Mouse (Mus musculus) spleen, adult 2 months (tissue): Measurements from ENCODE around the gene Evc. TPM values are rescaled to one million over a fixed set of nuclear protein-coding genes. Genes with fewer than 3 reads are reported as not detected.

Experiments
- DNase-seq, 2 experiments: peaks; one replicate each; pipeline versions ENCODE4 v3.0.0 to v3.0.0-alpha.2; 2012 to 2021; ENCODE audit warnings: low spot score in 2 of 2, low read depth in 1 of 2
- H3K27ac ChIP-seq: fragments of 200-500 bp; 2 replicates; pipeline ENCODE4 v1.5.1; 2012; ENCODE audit warnings: low read length, inconsistent platforms; ENCODE audit not compliant: insufficient read depth
- H3K27me3 ChIP-seq: fragments of 200-500 bp; 2 replicates; pipeline ENCODE4 v1.6.1; 2012; ENCODE audit warnings: mild to moderate bottlenecking, moderate library complexity, low read length, inconsistent platforms; ENCODE audit not compliant: control insufficient read depth, insufficient read depth
- H3K36me3 ChIP-seq: fragments of 200-500 bp; 2 replicates; pipeline ENCODE4 v1.6.1; 2012; ENCODE audit warnings: mild to moderate bottlenecking, low read length, inconsistent platforms; ENCODE audit not compliant: control insufficient read depth, insufficient read depth
- H3K4me1 ChIP-seq: fragments of 200-500 bp; 2 replicates; pipeline ENCODE4 v1.6.1; 2011; ENCODE audit warnings: inconsistent platforms; ENCODE audit not compliant: control insufficient read depth, insufficient read depth, insufficient read length
- H3K4me3 ChIP-seq: fragments of 200-500 bp; 2 replicates; pipeline ENCODE4 v1.5.1; 2011; ENCODE audit warnings: mild to moderate bottlenecking, inconsistent platforms; ENCODE audit not compliant: insufficient read depth, insufficient read length; ENCODE audit errors: extremely low read depth
- CTCF ChIP-seq: fragments of 200-500 bp; IDR thresholded peaks from 2 replicates; pipeline ENCODE4 v1.5.1; 2011; ENCODE audit warnings: mild to moderate bottlenecking, inconsistent platforms; ENCODE audit not compliant: insufficient read depth, insufficient read length, insufficient replicate concordance; ENCODE audit errors: extremely low read depth
- POLR2A ChIP-seq: fragments of 200-500 bp; IDR thresholded peaks from 2 replicates; pipeline ENCODE4 v1.6.1; 2011; ENCODE audit warnings: low read depth, low read length, inconsistent platforms
- WGBS: fragments of 180-500 bp; shearing (Covaris S2); methylation state at CpG from one replicate; pipeline ENCODE4 v1.1.7; 2018; 5-methylcytosine and 5-hydroxymethylcytosine counted together
- polyA plus RNA-seq: library from polyadenylated mRNA; depleted of rRNA; stranded (reverse); fragments of >200 nt; gene quantifications from 2 replicates; pipeline ENCODE4 v1.2.3, GENCODE M21; 2012

The Evc gene
- polyA plus RNA-seq, 1 experiment: 4.5 TPM

- H3K36me3 ChIP-seq: no peaks in the 10 kb centered on the region
- 57% methylated on average over 3 of the region's 3 CpGs for WGBS
- H3K4me3 ChIP-seq: no peak overlapping the region
- TF ChIP-seq POLR2A (no peak), CTCF (no peak)
- no peaks in the 10 kb centered on the region for H3K4me1 ChIP-seq
- peaks cover under 1% of the 10 kb centered on the region; the same call in 1 of the 2 replicates for H3K27me3 ChIP-seq
- DNase-seq: no peak
- H3K27ac ChIP-seq: no peak overlapping the region
Measured at GRCm38 (mm10) chr5:37251596-37251995, 85.1 kb downstream of the Evc start.

- TF ChIP-seq POLR2A (no peak), CTCF (no peak)
- Histone ChIP-seq H3K36me3 (no peaks in the 10 kb centered on the region), H3K27me3 (peaks cover 22% of the 10 kb centered on the region), H3K27ac (no peak overlapping the region), H3K4me1 (peaks cover 7% of the 10 kb centered on the region), H3K4me3 (no peak overlapping the region)
- WGBS: 83% methylated on average over 3 of the region's 3 CpGs
- DNase-seq: no peak
Measured at GRCm38 (mm10) chr5:37248870-37249269, 87.8 kb downstream of the Evc start.

- H3K4me3 ChIP-seq: no peak overlapping the region
- no peak for TF ChIP-seq POLR2A
- no peak for TF ChIP-seq CTCF
- 43% methylated on average over 4 of the region's 4 CpGs for WGBS
- peaks cover 27% of the 10 kb centered on the region for H3K27me3 ChIP-seq
- no peaks in the 10 kb centered on the region for H3K36me3 ChIP-seq
- H3K27ac ChIP-seq: no peak overlapping the region
- H3K4me1 ChIP-seq: peaks cover 7% of the 10 kb centered on the region
- no peak for DNase-seq
Measured at GRCm38 (mm10) chr5:37247456-37247855, 89.2 kb downstream of the Evc start.

- H3K27me3 ChIP-seq: peaks cover 36% of the 10 kb centered on the region
- peak overlapping the region; percentile 25; the same call in 1 of the 2 replicates for H3K4me3 ChIP-seq
- DNase-seq: no peak
- TF ChIP-seq POLR2A (no peak), CTCF (no peak)
- H3K27ac ChIP-seq: no peak overlapping the region
- peaks cover 7% of the 10 kb centered on the region for H3K4me1 ChIP-seq
- WGBS: 5% methylated on average over 24 of the region's 37 CpGs
- no peaks in the 10 kb centered on the region for H3K36me3 ChIP-seq
Measured at GRCm38 (mm10) chr5:37246138-37246910, 90.4 kb downstream of the Evc start.

GRCm38 (mm10) chr5:37245651-37246050 is 91.0 kb downstream of the Evc start:
- Histone ChIP-seq H3K4me3 (peak overlapping the region; percentile 25; the same call in 1 of the 2 replicates), H3K27me3 (peaks cover 37% of the 10 kb centered on the region)
- DNase-seq: peak in 1 of 2 experiments; percentile 5

GRCm38 (mm10) chr5:37244666-37245242 is 91.9 kb downstream of the Evc start:
- 21% methylated on average over 9 of the region's 9 CpGs for WGBS
- Histone ChIP-seq H3K4me3 (no peak overlapping the region), H3K4me1 (peaks cover 7% of the 10 kb centered on the region), H3K36me3 (no peaks in the 10 kb centered on the region), H3K27ac (no peak overlapping the region), H3K27me3 (peaks cover 37% of the 10 kb centered on the region)
- DNase-seq: no peak
- TF ChIP-seq POLR2A (no peak), CTCF (no peak)

More at GRCm38 (mm10) chr5:37245651-37246050, 91.0 kb downstream of the Evc start:
- peaks cover 7% of the 10 kb centered on the region for H3K4me1 ChIP-seq
- no peaks in the 10 kb centered on the region for H3K36me3 ChIP-seq
- TF ChIP-seq CTCF: no peak
- no peak for TF ChIP-seq POLR2A
- H3K27ac ChIP-seq: no peak overlapping the region
- 6% methylated on average over 38 of the region's 42 CpGs for WGBS

- Histone ChIP-seq H3K4me1 (peaks cover 7% of the 10 kb centered on the region), H3K27ac (no peak overlapping the region), H3K27me3 (peaks cover 37% of the 10 kb centered on the region), H3K4me3 (no peak overlapping the region), H3K36me3 (no peaks in the 10 kb centered on the region)
- TF ChIP-seq CTCF (no peak), POLR2A (no peak)
- WGBS: 8% methylated on average over 13 of the region's 13 CpGs
- no peak for DNase-seq
Measured at GRCm38 (mm10) chr5:37244161-37244560, 92.5 kb downstream of the Evc start.
